9 mouse cellular contexts compared by ENCODE assay signal in the genomic region with DNA sequence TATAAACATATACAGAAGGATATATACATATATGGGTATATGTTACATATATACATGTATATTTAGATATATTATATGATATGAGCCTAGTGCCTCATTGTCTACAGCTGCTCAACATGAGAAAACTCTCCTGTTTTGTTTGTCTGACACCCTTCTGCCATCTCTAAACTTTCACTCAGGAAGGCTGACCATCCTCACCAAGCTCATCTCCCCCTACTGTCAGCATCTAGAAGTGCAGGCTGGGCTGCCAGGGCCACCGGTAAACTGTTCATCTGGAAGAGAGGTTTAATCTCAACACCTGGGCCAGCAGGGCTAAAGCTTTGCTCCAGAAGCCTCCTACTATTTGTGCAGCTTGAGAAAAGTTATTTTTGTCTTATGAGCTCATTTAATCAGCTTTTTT. TPM values are rescaled to one million over a fixed set of nuclear protein-coding genes. Genes with fewer than 3 reads are reported as not detected.
DNase-seq lines count a peak whose midpoint lies in the region; ATAC-seq lines count a peak whose summit lies in the region.
"Had no signal": no experiment of that assay in that cellular context is flagged by ENCODE, and none has a peak within 500 bp of the region (broad histone marks: within the 10 kb centered on the region; RNA-seq: fewer than 3 reads in every experiment).

No protein-coding gene starts in this region.

- H3K27me3 ChIP-seq in embryonic facial prominence, embryonic 11.5 days (ENCODE audit: control insufficient read depth, insufficient read depth, low read length), result no peaks in the 10 kb centered on the region

- H3K4me1 ChIP-seq in embryonic facial prominence, embryonic 11.5 days (ENCODE audit: control insufficient read depth, insufficient read depth, low read length), result no peaks in the 10 kb centered on the region; the same call in 1 of the 2 replicates

- H3K27ac ChIP-seq in embryonic facial prominence, embryonic 11.5 days (replicated peaks; ENCODE audit: low read depth, low read length), result no peak overlapping the region
- H3K27ac ChIP-seq: macrophage had no signal

- no peak overlapping the region for H3K9ac ChIP-seq in embryonic facial prominence, embryonic 11.5 days (replicated peaks; ENCODE audit: low read length)

- H3K4me2 ChIP-seq in embryonic facial prominence, embryonic 11.5 days (ENCODE audit: low read depth, low read length), result no peak overlapping the region

- peak; percentile 56 for DNase-seq in layer of hippocampus, adult 11-12 months (ENCODE audit: low spot score)
- no peak for DNase-seq in layer of hippocampus, adult 9-11 months
- DNase-seq in ES-CJ7 (ENCODE audit: low read depth, low spot score), result peak; percentile 75
- DNase-seq in adrenal gland, postnatal 25 days, result peak; percentile 72
- peak; percentile 73 for DNase-seq in embryonic facial prominence, embryonic 11.5 days (ENCODE audit: low spot score)
- DNase-seq in kidney, postnatal 4 days, result peak; percentile 82 to 84
- peak; percentile 86 for DNase-seq in thymus, postnatal 4 days

- no peaks in the 10 kb centered on the region for H3K9me3 ChIP-seq in embryonic facial prominence, embryonic 11.5 days (replicated peaks; ENCODE audit: control insufficient read depth, low read length)

- no peak for ATAC-seq in embryonic facial prominence, embryonic 11.5 days (replicated peaks; ENCODE audit: insufficient number of reproducible peaks, low FRiP score, low TSS enrichment, low read depth)
- 0 out of 2 replicates have a peak, but pooled peaks have one; percentile 32 for ATAC-seq in monocyte, adult 5-6 weeks (replicated peaks; ENCODE audit: insufficient number of reproducible peaks, low FRiP score, low TSS enrichment, poor library complexity, severe bottlenecking)

- no peaks in the 10 kb centered on the region for H3K36me3 ChIP-seq in embryonic facial prominence, embryonic 11.5 days (replicated peaks; ENCODE audit: control insufficient read depth, insufficient read depth, low read depth, low read length)

- 0% methylated on average over 1 of the region's 1 CpGs for WGBS in embryonic facial prominence, embryonic 11.5 days

- no peak overlapping the region for H3K4me3 ChIP-seq in embryonic facial prominence, embryonic 11.5 days (ENCODE audit: low read depth, low read length)

RNA-seq across cellular contexts. Expression of a gene that starts 2.9 kb away (rescaled TPM):
- total RNA-seq in adrenal gland, postnatal 25 days (2021), result 29.4 and 30.0 TPM in 2 replicates
- polyA plus RNA-seq in embryonic facial prominence, embryonic 11.5 days (2014; fragmentation: Nextera tagmentation; extraction: Ambion mirVana), result 45.3 and 47.2 TPM in 2 replicates
- total RNA-seq in monocyte, adult 5-6 weeks (2017), result 23.3 to 53.6 TPM (median 28.7 TPM) in 3 replicates

RNA-seq across cellular contexts. Expression of a gene that starts 45.7 kb away (rescaled TPM):
- total RNA-seq in adrenal gland, postnatal 25 days (2021), result 482 and 571 TPM in 2 replicates
- polyA plus RNA-seq in embryonic facial prominence, embryonic 11.5 days (2014; fragmentation: Nextera tagmentation; extraction: Ambion mirVana), result 26.0 and 27.9 TPM in 2 replicates
- 811 to 879 TPM (median 868 TPM) in 3 replicates for total RNA-seq in monocyte, adult 5-6 weeks (2017)

RNA-seq across cellular contexts. Expression of a gene that starts 59.0 kb away (rescaled TPM):
- 42.5 and 47.7 TPM in 2 replicates for total RNA-seq in adrenal gland, postnatal 25 days (2021)
- 166 and 173 TPM in 2 replicates for polyA plus RNA-seq in embryonic facial prominence, embryonic 11.5 days (2014; fragmentation: Nextera tagmentation; extraction: Ambion mirVana)
- 35.5 to 40.2 TPM (median 39.7 TPM) in 3 replicates for total RNA-seq in monocyte, adult 5-6 weeks (2017)
